Mouse (Mus musculus) testis, adult 2 months (tissue): ENCODE measurements around the gene Cdk1.

ENCODE experiments used
- CTCF ChIP-seq: fragments of 200-500 bp; IDR thresholded peaks from 2 replicates; pipeline ENCODE4 v1.5.1; 2012; ENCODE audit warnings: low read depth, mild to moderate bottlenecking, inconsistent platforms, low read length, moderate library complexity; ENCODE audit not compliant: control insufficient read depth, insufficient read depth, insufficient replicate concordance
- POLR2A ChIP-seq: fragments of 200-500 bp; IDR thresholded peaks from 2 replicates; pipeline ENCODE4 v1.6.1; 2012; ENCODE audit warnings: low read depth, mild to moderate bottlenecking, inconsistent platforms, low read length, moderate library complexity; ENCODE audit not compliant: control insufficient read depth

- TF ChIP-seq CTCF (no peak), POLR2A (no peak)
These were observed 31.9 kb upstream of the Cdk1 start for GRCm38 (mm10) chr10:69384640-69385039.
